Mouse (Mus musculus): ENCODE data around the gene Pkp3.
A peak's percentile ranks its signal among the peaks of the same experiment; 100 is the strongest.
"Not testable (repeated sequence)": the region's sequence is repeated elsewhere in the genome, so short reads cannot be mapped to it uniquely, and the experiment has no call there.

Gene Pkp3

GRCm38 (mm10) chr7:141077841-141078240 is at the start of gene Pkp3:
Gene Pkp3 (plus strand): TSS chr7:141078218.
- DNase-seq, result no peak

GRCm38 (mm10) chr7:141028831-141029230 is 49.2 kb upstream of the Pkp3 start, which contains the start of gene Gm17387:
Gene Gm17387 (plus strand): TSS chr7:141029131.
- no peak for DNase-seq

GRCm38 (mm10) chr7:141030390-141030789 is 47.6 kb upstream of the Pkp3 start:
- no peak for DNase-seq

GRCm38 (mm10) chr7:141032458-141033167 is 45.4 kb upstream of the Pkp3 start:
- DNase-seq, result no peak

- not testable (repeated sequence) for DNase-seq
Measured at GRCm38 (mm10) chr7:141036624-141037023, 41.4 kb upstream of the Pkp3 start.

- DNase-seq, result no peak
Measured at GRCm38 (mm10) chr7:141038090-141039032, 39.7 kb upstream of the Pkp3 start.

- no peak for DNase-seq
Measured at GRCm38 (mm10) chr7:141039386-141040107, 38.5 kb upstream of the Pkp3 start.

- DNase-seq, result no peak
Measured at GRCm38 (mm10) chr7:141040867-141041606, 37.0 kb upstream of the Pkp3 start.

GRCm38 (mm10) chr7:141041661-141042060 is 36.4 kb upstream of the Pkp3 start:
- DNase-seq, result peak; percentile 65 to 79

- no peak for DNase-seq
Measured at GRCm38 (mm10) chr7:141042539-141042938, 35.5 kb upstream of the Pkp3 start.

- DNase-seq, result no peak
Measured at GRCm38 (mm10) chr7:141046931-141047580, 31.0 kb upstream of the Pkp3 start.

- peak; percentile 69 to 72 for DNase-seq
Measured at GRCm38 (mm10) chr7:141047581-141048225, 30.3 kb upstream of the Pkp3 start.

- peak; percentile 92 to 94 for DNase-seq
Measured at GRCm38 (mm10) chr7:141048226-141049218, 29.5 kb upstream of the Pkp3 start.

- DNase-seq, result no peak
Measured at GRCm38 (mm10) chr7:141049326-141049725, 28.7 kb upstream of the Pkp3 start.

GRCm38 (mm10) chr7:141051060-141051685 is 26.8 kb upstream of the Pkp3 start:
- no peak for DNase-seq

GRCm38 (mm10) chr7:141052016-141052415 is 26.0 kb upstream of the Pkp3 start:
- no peak for DNase-seq

GRCm38 (mm10) chr7:141052421-141052820 is 25.6 kb upstream of the Pkp3 start:
- no peak for DNase-seq

GRCm38 (mm10) chr7:141055785-141056184 is 22.2 kb upstream of the Pkp3 start:
- no peak for DNase-seq

- no peak for DNase-seq
Measured at GRCm38 (mm10) chr7:141056976-141057375, 21.0 kb upstream of the Pkp3 start.

Measured in cerebellum, postnatal 25 days (tissue).